Mouse (Mus musculus) cerebellum, adult 18-20 months (tissue): Measurements from ENCODE around the gene Uqcr10.

Source experiments
- DNase-seq, 2 experiments: peaks; one replicate each; pipeline ENCODE4 v3.0.0; 2021

Gene Uqcr10

GRCm38 (mm10) chr11:4674593-4674992 lies 29.5 kb downstream of the Uqcr10 start:
- no peak for DNase-seq

GRCm38 (mm10) chr11:4671736-4672135 lies 32.4 kb downstream of the Uqcr10 start:
- DNase-seq = no peak

- DNase-seq = no peak
Observed at GRCm38 (mm10) chr11:4662496-4662878, 41.7 kb downstream of the Uqcr10 start.

GRCm38 (mm10) chr11:4661871-4662495 lies 42.2 kb downstream of the Uqcr10 start:
- peak; percentile 57 to 64 for DNase-seq

- no peak for DNase-seq
Observed at GRCm38 (mm10) chr11:4661324-4661723, 42.8 kb downstream of the Uqcr10 start.

GRCm38 (mm10) chr11:4660309-4661025 lies 43.7 kb downstream of the Uqcr10 start:
- DNase-seq = no peak

- DNase-seq = no peak
Observed at GRCm38 (mm10) chr11:4659818-4660217, 44.3 kb downstream of the Uqcr10 start.
